Mouse (Mus musculus) gastrocnemius, postnatal 36 days (tissue): ENCODE measurements at regions not wholly inside any gene's neighbourhood (a gene's known extent, or its start where the extent isn't known, plus 50 kb on each side); places are given as distances from the start of the nearest gene placed in this dataset.
"Not testable (repeated sequence)": the region's sequence is repeated elsewhere in the genome, so short reads cannot be mapped to it uniquely, and the experiment has no call there.

Experiments used
- DNase-seq, 2 experiments: peaks; one replicate each; pipeline ENCODE4 v3.0.0; 2022
- intact Hi-C: fragments of 180-260 bp; cut with DNase I; formaldehyde crosslinking; loops from one replicate; pipeline ENCODE4 v1.15.1; 2025

- intact Hi-C loops = no loop called here
- no peak for DNase-seq
Observed at GRCm38 (mm10) chr3:149097026-149097425, 106.7 kb upstream of the Adgrl2 start.

DNA sequence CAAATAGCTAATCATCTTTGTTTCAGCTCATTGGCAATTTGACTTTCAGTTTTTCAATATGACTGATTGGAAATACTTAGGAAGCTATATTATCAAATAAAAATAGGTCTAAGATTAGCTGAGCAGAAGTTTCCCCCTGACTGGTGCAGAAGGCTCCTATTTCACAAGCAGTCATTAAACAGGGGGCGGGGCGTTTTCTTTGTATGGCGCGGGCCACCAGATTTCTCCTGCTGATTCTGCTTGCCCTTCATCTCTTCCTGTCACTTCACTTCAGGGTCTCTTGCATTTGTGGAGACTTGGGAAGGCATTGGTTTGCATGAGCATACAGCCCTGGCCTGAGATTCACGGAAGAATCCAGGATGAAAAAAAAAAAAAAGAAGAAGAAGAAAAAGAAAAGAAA lies 102.3 kb upstream of the Adgrl2 start:
- intact Hi-C loops = no loop called here
- no peak for DNase-seq

DNA sequence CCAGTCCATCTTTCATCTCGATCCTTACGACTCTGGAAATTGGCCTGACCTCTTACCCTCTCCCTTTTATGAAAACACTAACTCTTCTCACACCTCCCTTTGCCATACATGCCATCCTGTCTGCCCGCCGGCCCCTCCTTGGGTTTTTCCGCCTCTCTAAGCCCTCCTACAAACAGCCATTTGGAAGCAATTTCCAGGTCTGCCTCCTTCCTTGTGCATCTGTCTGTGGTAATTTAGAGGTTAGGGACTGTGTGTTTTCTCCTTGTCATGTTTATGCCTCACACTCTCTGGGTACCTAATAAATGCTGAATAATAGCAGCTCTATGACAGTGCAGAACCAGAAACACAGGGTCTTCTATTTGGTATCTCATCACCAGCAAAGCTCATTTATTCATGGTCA lies 99.7 kb upstream of the Adgrl2 start:
- intact Hi-C loops = no loop called here
- DNase-seq = no peak

GRCm38 (mm10) chr3:149088621-149089128 lies 98.3 kb upstream of the Adgrl2 start:
- no peak for DNase-seq
- intact Hi-C loops = no loop called here

GRCm38 (mm10) chr3:149087488-149087887 lies 97.1 kb upstream of the Adgrl2 start:
- DNase-seq = no peak
- intact Hi-C loops = no loop called here

- intact Hi-C loops = no loop called here
- no peak for DNase-seq
Observed at GRCm38 (mm10) chr3:149086704-149087103, 96.3 kb upstream of the Adgrl2 start.

GRCm38 (mm10) chr3:149086086-149086485 lies 95.7 kb upstream of the Adgrl2 start:
- DNase-seq = no peak
- intact Hi-C loops = no loop called here

GRCm38 (mm10) chr3:149084861-149085598 lies 94.7 kb upstream of the Adgrl2 start:
- intact Hi-C loops = no loop called here
- DNase-seq = no peak

DNA sequence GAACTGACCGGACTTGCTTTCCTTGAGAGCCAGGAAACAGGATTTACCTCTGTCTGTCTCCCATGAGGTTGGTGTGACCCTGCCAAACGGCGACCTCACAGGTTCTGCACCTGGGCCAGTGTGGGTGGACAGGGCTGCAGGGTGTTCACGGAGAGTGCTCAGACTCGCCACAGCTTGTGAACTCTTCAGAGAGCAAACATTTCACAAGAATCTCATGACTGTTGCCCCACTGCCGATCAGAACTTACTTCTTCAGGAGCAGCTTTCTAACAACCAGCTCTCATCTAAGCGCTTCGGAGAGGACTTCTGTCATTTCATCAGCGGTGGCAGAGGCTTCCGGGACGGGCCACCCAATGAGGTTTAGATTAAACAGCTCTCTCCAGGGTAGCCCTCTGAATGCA lies 93.0 kb upstream of the Adgrl2 start:
- intact Hi-C loops = no loop called here
- no peak for DNase-seq

- intact Hi-C loops = no loop called here
- no peak for DNase-seq
Observed at GRCm38 (mm10) chr3:149078881-149079280, 88.5 kb upstream of the Adgrl2 start.

DNA sequence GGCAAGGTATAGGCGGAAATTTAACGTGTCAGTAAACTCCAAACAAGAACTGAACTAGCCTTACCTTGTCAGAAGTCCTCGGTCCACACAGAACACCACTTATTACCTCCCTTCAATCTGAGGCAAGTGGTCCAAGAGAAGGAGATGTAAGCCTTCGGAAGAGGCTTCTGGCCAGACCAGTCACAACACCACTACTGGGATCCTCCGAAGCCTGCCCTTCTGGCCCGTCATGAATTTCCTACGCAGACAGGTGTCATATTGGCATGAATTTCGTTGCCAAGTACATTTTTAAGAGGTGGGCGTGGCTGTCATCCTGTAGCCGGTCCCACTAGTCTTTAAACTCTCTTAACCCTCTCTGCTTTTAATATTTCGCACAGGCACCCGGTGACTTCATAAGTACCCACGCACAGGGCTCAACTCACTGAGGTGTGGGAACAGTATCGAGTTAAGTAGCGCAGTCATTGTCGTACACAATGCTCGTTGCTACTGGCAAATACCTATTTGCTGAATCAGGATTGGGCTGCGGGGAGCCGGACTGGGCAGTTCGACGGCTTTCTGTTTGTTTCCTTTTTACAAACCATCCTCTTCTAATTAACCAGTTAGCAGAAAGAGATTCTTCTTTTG lies 86.7 kb upstream of the Adgrl2 start:
- intact Hi-C loops = no loop called here
- no peak for DNase-seq

- no peak for DNase-seq
- intact Hi-C loops = no loop called here
Observed at GRCm38 (mm10) chr3:149075488-149075851, 85.1 kb upstream of the Adgrl2 start.

GRCm38 (mm10) chr3:149074658-149075487 lies 84.5 kb upstream of the Adgrl2 start:
- intact Hi-C loops = no loop called here
- no peak for DNase-seq

DNA sequence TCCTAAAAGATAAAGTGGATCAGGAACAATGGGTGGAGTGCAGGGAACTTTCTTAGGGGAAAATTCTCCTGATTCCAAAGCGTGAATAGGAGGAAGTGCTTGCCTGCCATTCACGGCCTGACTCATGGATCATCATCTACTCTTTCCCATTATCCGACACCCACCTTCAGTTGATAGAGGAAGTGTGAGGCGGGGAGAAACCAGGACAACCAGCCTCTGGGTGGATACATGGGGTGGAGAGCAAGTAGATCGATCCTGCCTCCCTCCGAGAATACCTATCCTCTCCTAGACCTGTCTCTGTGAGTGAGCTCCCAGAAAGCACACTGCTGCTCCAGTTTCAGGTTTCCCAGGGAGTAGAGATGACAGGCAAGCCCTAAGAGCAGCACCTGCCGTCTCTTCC lies 79.8 kb upstream of the Adgrl2 start:
- no peak for DNase-seq
- intact Hi-C loops = no loop called here

DNA sequence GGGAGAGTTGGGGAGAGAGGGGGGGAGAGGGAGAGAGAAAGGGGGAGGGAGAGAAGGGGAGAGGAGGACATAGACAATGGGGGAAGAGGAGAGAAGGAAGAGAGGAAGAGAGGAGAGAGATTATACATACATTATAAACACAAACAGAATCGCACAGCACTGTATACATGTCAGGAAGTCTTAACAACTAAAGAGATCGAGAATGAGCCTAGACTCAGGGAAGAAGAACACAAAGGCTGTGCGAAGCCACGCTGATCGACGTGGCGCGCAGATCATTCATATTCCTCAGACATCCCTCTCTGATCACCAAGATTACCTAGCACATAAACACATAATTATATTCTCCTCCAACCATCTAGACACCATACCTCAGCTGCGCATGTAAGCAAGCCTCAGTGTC lies 79.1 kb upstream of the Adgrl2 start:
- intact Hi-C loops = no loop called here
- DNase-seq = no peak

- DNase-seq = no peak
- intact Hi-C loops = no loop called here
Observed at GRCm38 (mm10) chr3:149068821-149069220, 78.5 kb upstream of the Adgrl2 start.

GRCm38 (mm10) chr3:149067758-149068157 lies 77.4 kb upstream of the Adgrl2 start:
- no peak for DNase-seq
- intact Hi-C loops = no loop called here

- intact Hi-C loops = no loop called here
- no peak for DNase-seq
Observed at GRCm38 (mm10) chr3:149055077-149055476, 64.7 kb upstream of the Adgrl2 start.

DNA sequence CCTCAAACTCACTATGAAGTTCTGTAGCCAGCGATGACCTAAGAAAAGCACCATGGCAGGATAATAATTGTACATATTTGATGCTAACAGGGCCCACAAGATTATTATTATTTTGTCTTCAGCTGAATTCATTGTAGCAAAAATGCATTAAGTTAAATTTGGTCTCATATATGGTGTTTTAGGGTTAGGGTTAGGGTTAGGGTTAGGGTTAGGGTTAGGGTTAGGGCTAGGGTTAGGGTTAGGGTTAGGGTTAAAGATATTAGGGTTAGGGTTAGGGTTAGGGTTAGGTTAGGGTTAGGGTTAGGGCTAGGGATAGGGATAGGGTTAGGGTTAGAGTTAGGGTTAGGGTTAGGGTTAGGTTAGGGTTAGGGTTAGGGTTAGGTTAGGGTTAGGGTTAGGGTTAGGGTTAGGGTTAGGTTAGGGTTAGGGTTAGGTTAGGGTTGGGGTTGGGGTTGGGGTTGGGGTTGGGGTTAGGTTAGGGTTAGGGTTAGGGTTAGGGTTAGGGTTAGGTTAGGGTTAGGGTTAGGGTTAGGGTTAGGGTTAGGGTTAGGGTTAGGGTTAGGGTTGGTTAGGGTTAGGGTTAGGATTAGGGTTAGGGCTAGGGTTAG lies 62.0 kb upstream of the Adgrl2 start:
- DNase-seq, intact Hi-C loops: not testable (repeated sequence)

- DNase-seq = no peak
- intact Hi-C loops = no loop called here
Observed at GRCm38 (mm10) chr3:149045343-149045742, 55.0 kb upstream of the Adgrl2 start.

DNA sequence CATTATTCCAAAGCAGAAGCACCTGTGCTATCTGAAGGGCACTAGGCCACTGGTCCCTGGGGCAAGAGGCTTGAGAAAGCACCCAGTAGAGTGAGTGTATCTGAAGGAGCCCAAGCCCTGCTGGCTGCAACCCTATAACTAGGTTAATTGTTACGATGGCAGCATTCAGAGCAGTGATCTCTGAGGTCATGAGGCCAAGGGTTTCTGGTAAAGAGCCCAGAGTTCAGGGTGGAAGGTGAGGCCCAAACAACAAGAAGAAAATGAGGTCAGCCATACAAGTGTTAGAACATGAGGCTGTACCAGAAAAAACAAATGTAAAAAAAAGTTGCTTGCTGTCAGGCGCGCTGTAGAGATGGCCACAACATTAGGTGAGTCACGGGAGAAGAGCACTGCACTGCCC lies 53.5 kb upstream of the Adgrl2 start:
- DNase-seq = no peak
- intact Hi-C loops = no loop called here
